Mouse (Mus musculus) lung, adult 2 months (tissue): ENCODE data around the gene Erp27. TPM values are rescaled to one million over a fixed set of nuclear protein-coding genes. Genes with fewer than 3 reads are reported as not detected.

Experiments
- DNase-seq: peaks from one replicate; pipeline ENCODE4 v3.0.0; 2022
- H3K4me1 ChIP-seq: fragments of 200-500 bp; 2 replicates; pipeline ENCODE4 v1.6.1; 2011; ENCODE audit warnings: low read length; ENCODE audit not compliant: control insufficient read depth, insufficient read depth
- H3K4me3 ChIP-seq: fragments of 200-500 bp; replicated peaks from 2 replicates; pipeline ENCODE3; 2011; ENCODE audit warnings: low read depth, mild to moderate bottlenecking, control low read depth, low read length; ENCODE audit errors: extremely low read depth
- CTCF ChIP-seq: fragments of 200-500 bp; IDR thresholded peaks from 2 replicates; pipeline ENCODE4 v1.5.1; 2011; ENCODE audit warnings: mild to moderate bottlenecking, low read length, control low read depth; ENCODE audit not compliant: insufficient read depth
- POLR2A ChIP-seq: fragments of 200-500 bp; IDR thresholded peaks from 2 replicates; pipeline ENCODE4 v1.6.1; 2011; ENCODE audit warnings: low read depth, mild to moderate bottlenecking, control low read depth, low read length, borderline replicate concordance; ENCODE audit errors: extremely low read depth
- WGBS: fragments of 180-500 bp; shearing (Covaris S2); methylation state at CpG from one replicate; pipeline ENCODE4 v1.1.7; 2018; 5-methylcytosine and 5-hydroxymethylcytosine counted together
- polyA plus RNA-seq: library from polyadenylated mRNA; depleted of rRNA; stranded (reverse); fragments of >200 nt; gene quantifications from 2 replicates; pipeline ENCODE4 v1.2.3, GENCODE M21; 2012; rRNA removed

Erp27 gene
- polyA plus RNA-seq, 1 experiment = 0.26 TPM

- Histone ChIP-seq H3K4me1 (no peaks in the 10 kb centered on the region), H3K4me3 (no peak overlapping the region)
- WGBS = 58% methylated on average over 8 of the region's 8 CpGs
- TF ChIP-seq CTCF (no peak), POLR2A (no peak)
- no peak for DNase-seq
These were observed 40.3 kb downstream of the Erp27 start for GRCm38 (mm10) chr6:136881678-136882077.

DNA sequence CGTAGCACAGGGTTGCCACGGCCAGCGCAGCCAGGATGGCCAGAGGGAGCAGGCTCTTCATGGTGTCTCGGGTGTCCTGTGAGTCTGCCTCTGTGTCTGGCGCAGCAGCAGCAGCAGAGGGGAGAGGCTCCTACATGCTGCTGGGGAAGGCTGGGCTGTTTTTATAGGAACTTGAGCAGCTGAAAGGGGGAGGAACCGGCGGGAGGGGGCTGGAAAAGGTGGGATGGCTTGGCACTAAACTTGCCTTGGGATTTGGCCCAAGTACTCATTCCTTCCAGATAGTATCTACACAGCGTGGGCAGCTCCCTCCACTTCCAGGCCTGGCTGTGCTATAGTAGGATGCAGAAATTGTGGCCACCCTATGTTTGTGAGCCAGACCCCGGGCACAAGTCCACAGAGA lies 46.3 kb downstream of the Erp27 start, which contains the start of gene Mgp:
Gene Mgp (minus strand): TSS at position 154 of the 400 bp plus-strand sequence.
- Histone ChIP-seq H3K4me3 (peak within 1 kb of the TSS; percentile 66), H3K4me1 (no peaks in the 10 kb centered on the region)
- 25% methylated on average over 9 of the region's 9 CpGs for WGBS
- DNase-seq = peak; percentile 26
- TF ChIP-seq CTCF (no peak), POLR2A (peak; percentile 98)

DNA sequence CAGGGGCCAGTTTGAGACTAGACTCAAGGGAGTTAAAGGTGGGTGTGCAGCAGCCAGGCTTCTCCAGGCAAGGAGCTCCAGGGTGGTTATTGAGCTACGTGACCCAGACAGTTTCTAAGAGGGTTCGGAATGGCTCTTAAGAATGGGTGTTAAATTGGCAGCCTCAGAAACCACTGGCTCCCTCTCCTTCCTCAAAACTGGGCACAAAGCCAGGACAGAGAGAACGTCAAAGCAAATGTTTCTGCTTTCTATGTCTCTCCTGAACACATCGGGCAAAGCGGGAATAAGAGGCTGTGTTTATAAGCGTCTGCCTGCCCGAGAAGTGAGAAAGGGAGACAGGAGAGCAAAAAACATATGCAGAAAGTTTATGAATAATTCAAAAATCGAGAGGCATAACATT lies 47.4 kb downstream of the Erp27 start:
- DNase-seq = no peak
- TF ChIP-seq CTCF = no peak
- TF ChIP-seq POLR2A = peak; percentile 46; the same call in 1 of the 2 replicates
- Histone ChIP-seq H3K4me1 (no peaks in the 10 kb centered on the region), H3K4me3 (peak overlapping the region; percentile 66)
- 14% methylated on average over 8 of the region's 8 CpGs for WGBS

DNA sequence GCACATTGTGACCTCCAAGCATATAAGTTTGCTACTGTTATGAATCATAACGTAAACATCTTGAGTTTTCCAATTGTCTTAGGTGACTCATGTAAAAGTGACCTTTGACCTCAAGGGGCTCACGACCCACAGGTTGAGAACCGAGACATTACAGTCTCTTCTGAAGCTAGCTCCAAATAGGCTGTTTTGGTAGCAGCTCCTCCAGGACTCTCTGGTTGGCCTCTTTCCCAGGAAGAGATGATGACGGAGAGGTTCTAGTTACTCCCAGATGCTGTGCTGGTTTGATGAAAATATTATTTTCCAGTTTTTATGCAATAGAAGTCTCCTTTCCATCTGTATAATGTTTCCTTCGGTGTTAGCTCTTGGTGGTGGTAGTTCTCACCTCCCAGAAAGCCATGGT lies 53.1 kb downstream of the Erp27 start:
- H3K4me1 ChIP-seq = no peaks in the 10 kb centered on the region
- no peak for DNase-seq
- H3K4me3 ChIP-seq = no peak overlapping the region
- 54% methylated on average over 5 of the region's 5 CpGs for WGBS
- TF ChIP-seq CTCF (no peak), POLR2A (no peak)

DNA sequence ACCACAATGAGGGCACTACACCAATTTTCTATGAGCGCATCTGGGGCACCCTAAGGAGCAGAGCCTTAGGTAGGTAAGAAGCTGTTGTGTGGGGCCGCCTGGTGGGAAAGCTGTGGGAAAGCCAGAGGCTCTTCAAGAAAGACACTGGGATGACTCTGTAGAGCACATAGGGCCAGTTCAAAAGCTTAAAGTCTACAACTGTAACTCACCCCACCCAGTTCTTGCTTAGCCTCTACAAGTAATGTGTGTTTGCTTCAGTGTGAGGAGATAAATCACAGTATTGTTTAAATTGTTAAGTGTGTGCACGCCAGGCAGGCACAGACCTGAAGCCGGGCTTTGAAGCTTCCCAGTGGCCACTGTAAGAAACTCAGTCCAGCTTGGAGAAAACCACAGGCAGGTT lies 55.8 kb downstream of the Erp27 start:
- WGBS = 62% methylated on average over 4 of the region's 4 CpGs
- no peak for TF ChIP-seq CTCF
- TF ChIP-seq POLR2A = no peak
- Histone ChIP-seq H3K4me1 (no peaks in the 10 kb centered on the region), H3K4me3 (no peak overlapping the region)
- DNase-seq = no peak

GRCm38 (mm10) chr6:136865360-136865759 lies 56.6 kb downstream of the Erp27 start:
- WGBS = 90% methylated on average over 5 of the region's 5 CpGs
- no peak for DNase-seq
- no peak for TF ChIP-seq POLR2A
- H3K4me1 ChIP-seq = no peaks in the 10 kb centered on the region
- H3K4me3 ChIP-seq = no peak overlapping the region

- WGBS = 22% methylated on average over 9 of the region's 9 CpGs
- DNase-seq = no peak
- Histone ChIP-seq H3K4me1 (peaks cover 8% of the 10 kb centered on the region), H3K4me3 (no peak overlapping the region)
- TF ChIP-seq CTCF (peak; percentile 18; the same call in 1 of the 2 replicates), POLR2A (no peak)
These were observed 61.0 kb downstream of the Erp27 start for GRCm38 (mm10) chr6:136861020-136861419.

DNA sequence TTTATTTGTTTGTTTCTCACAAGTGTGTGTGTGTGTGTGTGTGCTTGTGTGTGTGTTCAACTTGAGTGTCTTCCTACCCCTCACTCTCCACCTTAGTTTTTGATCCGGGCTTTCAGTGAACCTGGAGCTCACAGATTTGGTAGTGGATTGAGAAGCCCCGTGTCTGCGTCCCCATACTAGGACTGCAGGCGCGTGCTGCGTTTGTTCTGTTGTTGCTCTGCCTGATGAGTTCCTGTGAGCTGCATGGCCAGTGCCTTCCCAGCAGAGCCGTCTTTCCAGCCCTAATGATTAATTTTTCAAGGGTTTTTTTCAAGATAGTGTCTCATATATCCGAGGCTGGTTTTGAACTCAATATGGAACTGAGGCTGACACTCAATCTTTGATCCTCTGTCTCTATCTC lies 63.6 kb downstream of the Erp27 start:
- Histone ChIP-seq H3K4me3 (no peak overlapping the region), H3K4me1 (peaks cover 8% of the 10 kb centered on the region)
- no peak for TF ChIP-seq POLR2A
- no peak for TF ChIP-seq CTCF
- WGBS = 41% methylated on average over 8 of the region's 8 CpGs
- no peak for DNase-seq

GRCm38 (mm10) chr6:136857873-136858260 lies 64.1 kb downstream of the Erp27 start:
- TF ChIP-seq CTCF (no peak), POLR2A (no peak)
- WGBS = 7% methylated on average over 11 of the region's 11 CpGs
- peak overlapping the region; percentile 59 for H3K4me3 ChIP-seq
- DNase-seq = peak; percentile 15
- peaks cover 8% of the 10 kb centered on the region for H3K4me1 ChIP-seq

Other genes with a start within 250 kb of the Erp27 start
- gene Gucy2c, start 140.4 kb downstream of the Erp27 start, polyA plus RNA-seq = 0.04 and 0.27 TPM in 2 replicates
- gene Hist4h4, start 117.8 kb downstream of the Erp27 start, polyA plus RNA-seq = 0.65 and 1.1 TPM in 2 replicates
- 242 and 409 TPM in 2 replicates for gene H2afj, start 113.9 kb downstream of the Erp27 start, polyA plus RNA-seq
- 0.57 and 1.0 TPM in 2 replicates for gene BC049715, start 94.6 kb downstream of the Erp27 start, polyA plus RNA-seq
- 31.3 and 32.2 TPM in 2 replicates for gene Wbp11, start 93.9 kb downstream of the Erp27 start, polyA plus RNA-seq
- 0.05 TPM in 1 of 2 replicates, not detected in the other for gene Smco3, start 86.7 kb downstream of the Erp27 start, polyA plus RNA-seq
- 10.3 TPM in 2 replicates for gene Art4, start 64.4 kb downstream of the Erp27 start, polyA plus RNA-seq
- 3,073 and 5,313 TPM in 2 replicates for gene Mgp, start 46.4 kb downstream of the Erp27 start, polyA plus RNA-seq
- 0.02 and 0.20 TPM in 2 replicates for gene Pde6h, start 1.7 kb upstream of the Erp27 start, polyA plus RNA-seq
- gene Arhgdib, start 19.7 kb upstream of the Erp27 start, polyA plus RNA-seq = 55.5 and 82.9 TPM in 2 replicates
- 9.2 and 14.8 TPM in 2 replicates for gene Rerg, start 248.3 kb upstream of the Erp27 start, polyA plus RNA-seq